Mouse (Mus musculus) lung, embryonic 14.5 days (tissue): ENCODE measurements around the gene Wfdc3. TPM values are rescaled to one million over a fixed set of nuclear protein-coding genes. Genes with fewer than 3 reads are reported as not detected.

Experiments used
- ATAC-seq: fragments of 200-750 bp; cut with Nextera tagmentation; 2 replicates; pipeline ENCODE4 v1.8.0; 2017; ENCODE audit warnings: mild to moderate bottlenecking, moderate TSS enrichment, moderate library complexity; ENCODE audit not compliant: insufficient read depth
- DNase-seq: peaks from one replicate; pipeline ENCODE4 v3.0.0-alpha.2; 2015
- H3K27ac ChIP-seq: fragments of 300-500 bp; sonication (generic); 2 replicates; pipeline ENCODE4 v1.5.1; 2014; ENCODE audit warnings: low read depth, mild to moderate bottlenecking, moderate library complexity
- H3K27me3 ChIP-seq: fragments of 300-500 bp; sonication (generic); 2 replicates; pipeline ENCODE4 v1.6.1; 2014; ENCODE audit warnings: low read length, control low read depth; ENCODE audit not compliant: insufficient read depth
- H3K36me3 ChIP-seq: fragments of 300-500 bp; sonication (generic); 2 replicates; pipeline ENCODE4 v1.6.1; 2014; ENCODE audit warnings: control low read depth; ENCODE audit not compliant: insufficient read depth
- H3K4me1 ChIP-seq: fragments of 300-500 bp; sonication (generic); 2 replicates; pipeline ENCODE4 v1.6.1; 2014; ENCODE audit warnings: antibody characterized with exemption, control low read depth; ENCODE audit not compliant: insufficient read depth
- H3K4me2 ChIP-seq: fragments of 300-500 bp; sonication (generic); 2 replicates; pipeline ENCODE4 v1.6.1; 2014; ENCODE audit warnings: mild to moderate bottlenecking
- H3K4me3 ChIP-seq: fragments of 300-500 bp; sonication (generic); 2 replicates; pipeline ENCODE4 v1.5.1; 2014; ENCODE audit warnings: low read depth, low read length
- H3K9ac ChIP-seq: fragments of 300-500 bp; sonication (generic); 2 replicates; pipeline ENCODE4 v1.6.1; 2014
- H3K9me3 ChIP-seq: fragments of 300-500 bp; sonication (generic); 2 replicates; pipeline ENCODE4 v1.6.1; 2016; ENCODE audit warnings: low read depth, low read length, control low read depth
- CTCF ChIP-seq: IDR thresholded peaks from 2 replicates; pipeline ENCODE4 v1.5.1; 2016; ENCODE audit warnings: antibody characterized with exemption, low read depth
- WGBS: fragments of 180-500 bp; shearing (Covaris S2); extraction: QIAGEN DNeasy Blood & Tissue Kit; methylation state at CpG from one replicate; pipeline ENCODE4 v1.1.7; 2014; 5-methylcytosine and 5-hydroxymethylcytosine counted together
- polyA plus RNA-seq: library from polyadenylated mRNA; unstranded; fragments of >200 nt; fragmentation: Nextera tagmentation; extraction: Ambion mirVana; gene quantifications from 2 replicates; pipeline ENCODE4 v1.2.1, GENCODE M21; 2014

Wfdc3 gene
- 1.3 and 1.4 TPM in 2 replicates for polyA plus RNA-seq

- no peaks in the 10 kb centered on the region for H3K27me3 ChIP-seq
- H3K36me3 ChIP-seq: peaks cover 38% of the 10 kb centered on the region
- DNase-seq (peak; percentile 98), ATAC-seq (peak; percentile 92)
- H3K9ac ChIP-seq: peak within 1 kb of the TSS; percentile 91
- no peaks in the 10 kb centered on the region for H3K9me3 ChIP-seq
- peak within 1 kb of the TSS; percentile 91 for H3K4me3 ChIP-seq
- peak within 1 kb of the TSS; percentile 91 for H3K4me2 ChIP-seq
- H3K27ac ChIP-seq: peak within 1 kb of the TSS; percentile 66
- TF ChIP-seq CTCF: no peak
- under 1% methylated on average over 66 of the region's 70 CpGs for WGBS
- H3K4me1 ChIP-seq: no peaks in the 10 kb centered on the region
Observed at GRCm38 (mm10) chr2:164745843-164746479, at the start of gene Wfdc3, which contains the start of gene Dnttip1. Wfdc3 (minus strand) TSS chr2:164745931. Dnttip1 (plus strand) TSS chr2:164745983.

- ATAC-seq: peak; percentile 56; the same call in 1 of the 2 replicates
- H3K36me3 ChIP-seq: peaks cover 79% of the 10 kb centered on the region
Observed at GRCm38 (mm10) chr2:164794293-164794692, 48.6 kb upstream of the Wfdc3 start.

GRCm38 (mm10) chr2:164793772-164794171 lies 48.0 kb upstream of the Wfdc3 start:
- ATAC-seq (0 out of 2 replicates have a peak, but pooled peaks have one; percentile 15), DNase-seq (peak; percentile 29)
- Histone ChIP-seq H3K4me1 (no peaks in the 10 kb centered on the region), H3K36me3 (peaks cover 80% of the 10 kb centered on the region), H3K9me3 (no peaks in the 10 kb centered on the region), H3K9ac (no peak overlapping the region), H3K4me3 (no peak overlapping the region), H3K27me3 (no peaks in the 10 kb centered on the region), H3K27ac (no peak overlapping the region), H3K4me2 (no peak overlapping the region)
- 92% methylated on average over 2 of the region's 2 CpGs for WGBS
- TF ChIP-seq CTCF: no peak; the same call in 1 of the 2 replicates

More at GRCm38 (mm10) chr2:164794293-164794692, 48.6 kb upstream of the Wfdc3 start:
- peak; percentile 96 for DNase-seq
- WGBS: 27% methylated on average over 5 of the region's 5 CpGs
- Histone ChIP-seq H3K4me3 (no peak overlapping the region), H3K9ac (no peak overlapping the region), H3K9me3 (no peaks in the 10 kb centered on the region), H3K4me2 (no peak overlapping the region), H3K27me3 (no peaks in the 10 kb centered on the region), H3K4me1 (no peaks in the 10 kb centered on the region), H3K27ac (no peak overlapping the region)
- peak; percentile 88 for TF ChIP-seq CTCF

- H3K4me1 ChIP-seq: no peaks in the 10 kb centered on the region
- peak; percentile 84 for TF ChIP-seq CTCF
- ATAC-seq: 0 out of 2 replicates have a peak, but pooled peaks have one; percentile 13
- H3K27me3 ChIP-seq: no peaks in the 10 kb centered on the region
- H3K36me3 ChIP-seq: peaks cover 79% of the 10 kb centered on the region
- 65% methylated on average over 3 of the region's 3 CpGs for WGBS
- H3K4me3 ChIP-seq: no peak overlapping the region
- no peak overlapping the region for H3K4me2 ChIP-seq
- DNase-seq: peak; percentile 77
- no peak overlapping the region for H3K27ac ChIP-seq
- no peaks in the 10 kb centered on the region for H3K9me3 ChIP-seq
- H3K9ac ChIP-seq: no peak overlapping the region
Observed at GRCm38 (mm10) chr2:164793236-164793635, 47.5 kb upstream of the Wfdc3 start.

GRCm38 (mm10) chr2:164792400-164793190 lies 46.9 kb upstream of the Wfdc3 start:
- Histone ChIP-seq H3K36me3 (peaks cover 74% of the 10 kb centered on the region), H3K9me3 (no peaks in the 10 kb centered on the region), H3K27me3 (no peaks in the 10 kb centered on the region), H3K4me2 (no peak overlapping the region), H3K27ac (no peak overlapping the region), H3K4me1 (no peaks in the 10 kb centered on the region), H3K4me3 (no peak overlapping the region), H3K9ac (no peak overlapping the region)
- no peak for ATAC-seq
- no peak for TF ChIP-seq CTCF
- WGBS: 87% methylated on average over 12 of the region's 12 CpGs
- DNase-seq: no peak

GRCm38 (mm10) chr2:164791841-164792261 lies 46.1 kb upstream of the Wfdc3 start:
- H3K4me3 ChIP-seq: no peak overlapping the region
- H3K4me1 ChIP-seq: 0 out of 2 replicates have a peak, but pooled peaks cover 4% of the 10 kb centered on the region
- no peak for TF ChIP-seq CTCF
- no peaks in the 10 kb centered on the region for H3K9me3 ChIP-seq
- no peaks in the 10 kb centered on the region for H3K27me3 ChIP-seq
- H3K36me3 ChIP-seq: peaks cover 68% of the 10 kb centered on the region
- no peak for DNase-seq
- ATAC-seq: no peak
- H3K4me2 ChIP-seq: no peak overlapping the region
- H3K27ac ChIP-seq: no peak overlapping the region
- WGBS: 92% methylated on average over 18 of the region's 18 CpGs
- no peak overlapping the region for H3K9ac ChIP-seq

GRCm38 (mm10) chr2:164790451-164790850 lies 44.7 kb upstream of the Wfdc3 start:
- no peaks in the 10 kb centered on the region for H3K9me3 ChIP-seq
- H3K4me3 ChIP-seq: no peak overlapping the region
- no peak for TF ChIP-seq CTCF
- no peak overlapping the region for H3K9ac ChIP-seq
- H3K4me2 ChIP-seq: no peak overlapping the region
- no peak for DNase-seq
- no peaks in the 10 kb centered on the region for H3K27me3 ChIP-seq
- no peak for ATAC-seq
- peaks cover 54% of the 10 kb centered on the region for H3K36me3 ChIP-seq
- H3K27ac ChIP-seq: no peak overlapping the region
- 0 out of 2 replicates have a peak, but pooled peaks cover 5% of the 10 kb centered on the region for H3K4me1 ChIP-seq
- WGBS: 55% methylated on average over 4 of the region's 4 CpGs
